Mouse (Mus musculus): ENCODE results near the gene Pdcd6ip. TPM values are rescaled to one million over a fixed set of nuclear protein-coding genes. Genes with fewer than 3 reads are reported as not detected.

The Pdcd6ip gene
- total RNA-seq, 2 experiments from 2014 or later = 114 to 152 TPM

DNA sequence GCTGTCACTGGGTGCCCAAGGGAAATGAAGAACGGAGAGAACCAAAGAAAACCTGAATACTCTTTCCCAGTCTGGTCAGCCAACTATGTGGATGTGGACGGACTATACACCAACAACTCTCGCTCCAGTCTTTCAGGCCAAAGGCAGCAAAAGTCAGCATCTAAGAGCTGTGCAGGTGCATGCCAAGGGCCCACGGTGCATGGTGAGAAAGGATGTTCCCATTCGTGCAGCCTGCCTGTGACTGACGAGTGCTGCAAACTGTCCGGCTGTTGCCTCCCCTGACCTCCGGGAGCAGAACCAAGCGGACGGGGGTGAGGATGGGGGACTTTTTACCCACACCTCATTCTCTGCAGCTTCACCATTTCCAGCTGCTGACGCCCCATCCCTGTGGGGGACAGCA lies 78.9 kb downstream of the Pdcd6ip start:
- ATAC-seq (ENCODE audit: poor library complexity, severe bottlenecking) = no peak

DNA sequence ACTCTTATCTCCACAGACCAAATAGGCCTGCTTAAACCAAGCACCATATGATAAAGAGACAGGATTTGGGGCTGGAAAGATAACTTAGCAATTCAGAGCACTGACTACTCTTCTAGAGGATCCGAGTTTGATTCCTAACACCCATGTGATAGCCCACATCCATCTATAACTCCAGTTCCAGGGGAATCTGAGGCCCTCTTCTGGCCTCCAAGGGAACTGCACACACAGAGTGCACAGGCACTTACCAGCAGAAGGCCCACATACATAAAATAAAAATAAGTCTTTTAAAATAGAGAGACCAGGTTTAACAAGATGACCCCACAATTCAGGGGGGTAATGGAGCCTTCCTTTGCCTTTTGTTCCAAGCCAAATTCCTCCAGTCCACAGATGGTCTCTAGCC lies 79.3 kb downstream of the Pdcd6ip start:
- no peak for ATAC-seq (ENCODE audit: poor library complexity, severe bottlenecking)

DNA sequence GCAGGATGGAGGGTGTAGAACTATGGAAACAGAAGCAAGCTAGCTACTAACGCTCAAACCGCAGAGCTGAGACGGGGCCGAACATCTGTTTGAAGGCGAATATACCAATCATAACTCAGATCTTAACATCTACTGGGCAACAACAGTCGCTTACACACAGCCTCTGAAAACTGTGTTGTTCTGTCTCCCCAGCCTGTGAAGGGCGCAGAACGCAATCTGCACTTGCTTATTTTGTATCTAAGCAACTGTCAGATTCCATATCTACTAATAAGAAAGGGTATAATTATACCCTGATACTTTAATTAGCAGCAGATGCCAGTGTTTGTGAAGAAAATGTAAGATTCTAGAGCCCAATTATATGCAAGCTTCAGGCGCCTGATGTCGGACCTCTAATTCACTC lies 81.3 kb downstream of the Pdcd6ip start:
- ATAC-seq (ENCODE audit: poor library complexity, severe bottlenecking) = no peak

DNA sequence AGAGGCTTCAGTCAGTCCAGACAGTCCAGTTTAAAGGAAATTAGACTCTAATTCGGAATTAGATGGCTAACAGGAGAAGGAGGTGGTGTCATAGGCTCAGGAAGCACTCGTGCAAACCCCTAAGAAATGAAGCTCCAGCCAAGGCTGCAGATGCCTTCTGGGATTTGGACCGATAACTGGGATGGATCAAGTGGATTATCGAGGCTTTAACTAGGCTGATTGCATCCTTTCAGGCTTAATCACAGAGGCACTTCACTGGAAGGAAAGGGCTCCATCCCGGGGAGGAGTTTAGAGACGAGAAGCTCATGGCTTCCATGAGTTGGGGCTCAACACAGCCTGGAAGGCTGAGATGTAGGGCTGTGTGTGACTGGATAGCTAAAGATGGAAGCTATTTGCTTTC lies 84.0 kb downstream of the Pdcd6ip start:
- no peak for ATAC-seq (ENCODE audit: poor library complexity, severe bottlenecking)

DNA sequence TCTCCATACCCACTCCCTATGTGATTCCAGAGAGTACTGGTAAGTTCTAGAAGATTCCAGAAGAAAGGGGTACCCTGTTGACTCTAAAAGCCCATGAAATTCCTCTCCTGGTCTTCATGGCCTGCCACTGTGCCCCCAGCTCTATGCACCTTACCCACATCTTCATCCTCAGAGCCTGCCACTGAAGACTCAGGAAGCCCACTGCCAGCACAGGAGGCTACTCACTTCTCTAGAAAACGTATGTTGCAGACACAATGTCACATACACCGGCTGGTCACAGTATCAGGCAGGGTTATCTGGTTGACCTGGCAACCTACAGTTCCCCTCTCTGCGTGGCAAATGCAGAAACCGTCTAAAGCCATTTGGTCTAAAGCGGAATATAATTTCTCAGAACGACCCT lies 91.0 kb downstream of the Pdcd6ip start:
- ATAC-seq (ENCODE audit: poor library complexity, severe bottlenecking) = no peak

DNA sequence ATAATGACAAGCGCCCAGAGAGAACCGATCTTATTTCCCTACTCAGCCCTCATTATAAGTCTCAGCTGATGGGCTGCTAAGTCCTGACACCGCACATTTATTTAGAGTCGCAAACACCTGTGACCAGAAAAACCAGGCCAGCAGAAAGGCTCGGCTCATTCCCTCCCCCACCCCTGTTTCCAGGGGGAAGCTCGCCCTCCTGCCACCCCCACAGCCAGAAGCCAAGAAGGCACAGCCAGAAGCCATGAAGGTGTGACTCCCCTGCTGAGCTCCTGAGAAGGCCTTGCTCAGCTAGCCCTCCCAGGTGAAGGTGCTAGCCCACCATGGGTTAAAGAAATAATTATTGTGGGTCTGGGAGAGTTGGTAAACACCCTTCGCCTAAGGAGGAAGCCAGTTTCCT lies 97.3 kb downstream of the Pdcd6ip start:
- ATAC-seq (ENCODE audit: poor library complexity, severe bottlenecking) = no peak

DNA sequence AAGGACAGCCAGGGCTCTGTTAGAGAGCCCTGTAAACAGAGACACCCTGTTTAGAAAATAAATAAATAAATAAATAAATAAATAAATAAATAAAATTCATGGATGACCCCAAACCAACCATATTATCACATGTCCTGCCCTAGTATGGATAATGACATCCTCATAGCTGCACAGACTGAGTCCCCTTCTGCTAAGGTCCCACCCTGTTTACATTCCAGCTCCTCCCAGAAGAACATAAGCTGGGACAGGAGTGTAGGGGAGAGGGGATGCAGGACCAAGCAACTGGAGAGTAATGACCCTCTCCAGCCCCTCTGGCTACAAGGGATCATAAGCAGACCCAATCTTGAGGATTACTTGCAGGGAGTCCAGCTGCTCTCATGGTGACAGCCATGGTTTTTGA lies 105.9 kb downstream of the Pdcd6ip start:
- no peak for ATAC-seq (ENCODE audit: poor library complexity, severe bottlenecking)

Other genes starting within 250 kb of the Pdcd6ip start
- gene Clasp2, start 33.2 kb upstream of the Pdcd6ip start, total RNA-seq (2015) = 32.2 and 36.0 TPM in 2 replicates
- 32.2 and 35.8 TPM in 2 replicates for gene Clasp2, start 33.2 kb upstream of the Pdcd6ip start, total RNA-seq (2017)
- 59.3 and 63.4 TPM in 2 replicates for gene Ubp1, start 222.7 kb upstream of the Pdcd6ip start, total RNA-seq (2015)
- gene Ubp1, start 222.7 kb upstream of the Pdcd6ip start, total RNA-seq (2017) = 65.0 and 70.5 TPM in 2 replicates